Mouse (Mus musculus) spleen, adult 2 months (tissue): Measurements from ENCODE around the gene Vwa5b1.

Experiments
- CTCF ChIP-seq: fragments of 200-500 bp; IDR thresholded peaks from 2 replicates; pipeline ENCODE4 v1.5.1; 2011; ENCODE audit warnings: mild to moderate bottlenecking, inconsistent platforms; ENCODE audit not compliant: insufficient read depth, insufficient read length, insufficient replicate concordance; ENCODE audit errors: extremely low read depth
- POLR2A ChIP-seq: fragments of 200-500 bp; IDR thresholded peaks from 2 replicates; pipeline ENCODE4 v1.6.1; 2011; ENCODE audit warnings: low read depth, low read length, inconsistent platforms

DNA sequence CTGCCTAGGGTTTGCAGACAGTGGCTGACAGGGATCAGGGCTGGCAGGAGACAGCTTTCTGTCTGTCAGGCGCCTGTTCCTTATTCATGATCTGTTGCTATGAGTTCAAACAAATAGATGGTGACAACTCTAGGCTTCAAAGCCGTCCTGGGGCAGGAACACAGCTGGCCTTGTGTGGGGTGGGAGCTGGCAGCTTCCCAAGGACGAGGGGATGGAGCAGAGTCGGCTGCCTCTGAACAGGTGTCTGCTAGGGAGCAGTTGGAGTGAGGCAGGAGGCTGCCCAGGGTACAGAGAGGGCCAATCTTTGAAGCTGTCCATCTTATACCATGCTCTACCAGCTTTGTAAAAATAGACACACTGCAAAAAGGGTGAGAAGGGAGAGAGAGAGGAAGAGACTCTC lies 6.6 kb upstream of the Vwa5b1 start:
- TF ChIP-seq CTCF (no peak), POLR2A (no peak)
